Mouse (Mus musculus) central nervous system, embryonic 14 days (tissue): ENCODE data around the gene Gnl2. TPM values are rescaled to one million over a fixed set of nuclear protein-coding genes. Genes with fewer than 3 reads are reported as not detected.

Experiments
- polyA plus RNA-seq: library from polyadenylated mRNA; depleted of rRNA; stranded (reverse); fragments of >200 nt; gene quantifications from 2 replicates; pipeline ENCODE4 v1.2.3, GENCODE M21; 2012; rRNA removed

The Gnl2 gene
- 126 and 132 TPM in 2 replicates for polyA plus RNA-seq

DNA sequence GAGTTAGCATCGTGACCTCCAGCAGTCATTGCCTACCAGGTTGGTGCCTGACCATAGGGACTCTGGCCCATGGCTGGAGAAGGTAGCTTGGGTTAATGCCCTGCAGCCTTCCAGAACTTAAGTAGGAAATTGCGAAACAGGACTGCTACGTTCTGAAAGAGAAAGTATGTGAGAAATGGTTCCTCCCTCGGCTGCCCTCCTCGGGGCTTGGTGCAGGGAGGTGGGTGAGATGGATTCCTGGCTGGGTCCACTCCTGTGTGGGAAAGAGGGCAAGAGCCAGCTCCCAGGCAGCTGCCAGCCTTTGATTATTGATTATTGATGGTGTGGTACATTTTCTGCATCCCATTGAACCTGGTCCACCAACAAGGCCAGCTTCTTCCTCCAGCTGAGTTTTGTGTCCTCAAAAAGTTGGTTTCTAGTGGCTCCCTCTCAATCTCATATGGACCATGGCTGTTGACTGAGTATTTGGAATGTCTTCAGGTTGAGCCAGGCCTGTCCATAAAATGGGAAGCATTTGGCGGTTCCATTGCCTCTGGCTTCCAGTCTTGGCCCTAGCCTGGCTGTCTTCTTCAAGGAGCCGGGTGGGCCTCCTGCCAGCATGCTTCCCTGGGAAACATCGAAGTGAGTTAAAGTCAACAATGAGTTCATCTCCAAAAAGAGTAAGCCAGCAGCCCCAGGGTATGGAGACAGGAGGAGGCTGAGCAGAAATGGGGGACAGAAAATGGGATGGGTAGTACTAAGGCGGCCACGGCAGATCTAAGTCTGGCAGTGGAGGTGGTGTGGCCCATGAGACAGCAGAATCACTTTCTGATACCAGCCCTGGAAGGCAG is at the start of gene Gnl2:
Gene Gnl2, plus strand, starts transcription at position 780 of the 830 bp plus-strand sequence.

DNA sequence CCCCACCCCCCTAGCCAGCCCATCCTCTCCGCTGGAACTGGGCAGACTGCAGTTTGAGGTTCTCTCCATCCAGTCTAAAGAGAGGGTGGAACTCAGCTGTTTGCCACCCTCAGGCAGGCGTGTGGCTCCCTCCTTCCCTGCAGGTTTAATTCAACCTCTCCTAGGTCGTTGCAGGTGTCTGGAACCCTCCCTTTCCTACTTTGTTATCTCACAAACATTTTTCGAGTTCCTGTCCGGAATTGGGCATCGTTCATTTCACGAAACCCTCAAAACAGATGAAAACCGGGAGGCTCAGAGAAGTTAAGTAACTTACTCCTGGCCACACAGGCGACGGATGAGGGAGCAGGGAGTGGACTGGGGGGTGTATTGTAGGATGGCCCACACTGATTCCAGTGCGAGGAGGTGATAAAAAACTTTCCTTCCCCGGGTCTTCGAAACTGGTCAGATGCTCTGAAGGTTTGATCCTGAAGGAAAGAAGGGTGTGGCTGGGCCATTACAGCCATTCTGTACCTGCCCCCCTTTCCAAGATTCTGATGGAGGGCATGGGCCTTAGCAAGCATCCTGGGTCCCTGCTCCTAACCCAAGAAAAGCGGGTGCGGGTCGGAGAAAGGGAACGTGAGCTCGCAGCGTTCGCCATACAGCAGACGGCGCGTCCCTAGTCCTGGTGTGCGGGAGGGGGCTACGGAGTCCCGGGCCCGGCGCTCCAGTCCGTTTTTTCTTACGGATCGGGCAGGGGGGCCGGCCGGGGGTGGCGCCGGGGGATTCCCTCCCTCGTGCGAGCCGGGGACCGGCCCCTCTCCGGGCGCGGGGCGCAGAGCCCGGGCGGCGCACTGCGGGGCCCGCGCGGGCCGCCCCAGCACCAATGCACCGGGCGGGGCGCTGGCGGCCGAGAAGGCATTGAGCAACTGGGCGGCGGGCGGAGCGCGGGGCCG is 30.4 kb upstream of the Gnl2 start, which contains the start of gene Rspo1:
Gene Rspo1, plus strand, starts transcription at position 760 of the 932 bp plus-strand sequence.

DNA sequence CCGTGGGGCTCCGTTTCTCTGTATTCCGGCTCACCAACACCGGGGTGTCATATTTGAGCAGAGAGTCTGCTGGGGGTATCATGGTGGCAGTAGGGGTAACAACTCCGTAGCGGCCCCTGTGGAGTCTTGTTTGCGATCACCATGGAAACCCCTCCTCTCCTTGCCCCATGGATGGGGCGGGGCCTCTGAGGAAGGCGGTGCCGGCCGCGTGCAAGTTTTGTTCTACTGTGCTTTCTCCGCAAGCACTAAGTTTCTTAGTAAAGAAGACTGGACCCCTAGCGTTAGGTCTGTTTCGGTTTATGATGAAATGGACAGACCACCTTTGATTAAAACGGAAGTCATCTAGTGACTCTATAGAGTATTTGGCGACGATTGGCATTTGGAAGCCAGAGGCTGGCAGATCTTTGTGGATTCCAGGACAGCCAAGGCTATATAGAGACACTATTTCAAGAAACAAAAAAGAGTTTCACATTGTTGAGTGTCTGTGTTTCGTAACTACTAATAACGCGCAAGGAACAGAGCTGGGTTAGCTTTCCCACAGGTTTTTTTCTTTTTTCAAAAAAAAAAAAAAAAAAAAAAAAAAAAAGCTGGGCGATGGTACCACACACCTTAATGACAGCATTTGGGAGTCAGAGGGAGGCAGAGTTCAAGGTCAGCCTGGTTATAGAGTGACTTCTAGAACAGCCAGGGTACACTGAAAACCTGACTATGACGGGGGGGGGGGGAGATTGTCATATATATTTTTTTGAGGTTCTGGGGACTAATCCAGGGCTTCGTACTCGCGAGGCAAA is 49.3 kb downstream of the Gnl2 start, which contains the start of gene Dnali1:
Gene Dnali1, minus strand, starts transcription at position 187 of the 791 bp plus-strand sequence.

DNA sequence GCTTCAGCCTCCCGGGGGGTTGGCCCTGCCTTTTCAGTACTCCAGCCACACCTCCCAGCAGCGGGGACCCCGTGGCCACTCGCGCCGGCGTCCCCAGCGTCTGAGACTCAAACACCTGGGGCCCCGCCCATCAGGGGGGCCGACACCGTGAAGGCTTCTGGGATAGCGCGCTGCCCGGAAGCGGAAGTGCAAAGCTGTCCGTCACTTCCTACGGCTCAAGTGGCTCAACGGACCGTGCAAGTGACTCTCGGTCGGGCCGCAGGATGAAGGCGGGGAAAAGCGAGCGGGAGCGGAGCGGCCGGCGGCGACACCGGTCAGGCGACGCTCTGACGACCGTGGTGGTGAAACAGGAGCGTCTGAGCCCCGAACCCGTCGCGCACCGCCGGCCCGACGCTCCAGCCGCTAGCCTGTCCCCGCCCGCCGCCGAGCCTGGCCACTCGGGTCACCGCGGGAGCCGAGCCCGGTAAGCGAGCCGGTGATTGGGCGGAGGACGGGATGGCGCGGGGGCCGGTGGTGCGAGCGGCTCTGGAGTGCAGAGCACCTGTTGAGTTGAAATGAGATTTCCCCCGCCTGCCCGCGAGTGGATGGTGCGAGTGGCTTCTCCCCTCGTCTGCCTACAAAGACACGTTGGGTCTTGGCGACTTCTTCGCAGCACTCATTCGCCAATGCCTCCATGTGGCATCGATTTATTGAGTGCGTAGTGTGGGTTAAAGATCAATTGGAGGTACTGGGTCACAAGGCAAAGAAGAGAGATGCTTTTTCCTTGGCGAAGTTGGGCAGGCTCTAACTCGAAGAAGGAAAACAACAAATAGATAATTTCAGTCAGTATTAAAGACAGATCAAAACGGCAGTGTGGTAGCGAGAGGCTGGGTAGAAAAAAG is 50.3 kb downstream of the Gnl2 start, which contains the start of gene Snip1:
Gene Snip1, plus strand, starts transcription at position 183 of the 881 bp plus-strand sequence.

DNA sequence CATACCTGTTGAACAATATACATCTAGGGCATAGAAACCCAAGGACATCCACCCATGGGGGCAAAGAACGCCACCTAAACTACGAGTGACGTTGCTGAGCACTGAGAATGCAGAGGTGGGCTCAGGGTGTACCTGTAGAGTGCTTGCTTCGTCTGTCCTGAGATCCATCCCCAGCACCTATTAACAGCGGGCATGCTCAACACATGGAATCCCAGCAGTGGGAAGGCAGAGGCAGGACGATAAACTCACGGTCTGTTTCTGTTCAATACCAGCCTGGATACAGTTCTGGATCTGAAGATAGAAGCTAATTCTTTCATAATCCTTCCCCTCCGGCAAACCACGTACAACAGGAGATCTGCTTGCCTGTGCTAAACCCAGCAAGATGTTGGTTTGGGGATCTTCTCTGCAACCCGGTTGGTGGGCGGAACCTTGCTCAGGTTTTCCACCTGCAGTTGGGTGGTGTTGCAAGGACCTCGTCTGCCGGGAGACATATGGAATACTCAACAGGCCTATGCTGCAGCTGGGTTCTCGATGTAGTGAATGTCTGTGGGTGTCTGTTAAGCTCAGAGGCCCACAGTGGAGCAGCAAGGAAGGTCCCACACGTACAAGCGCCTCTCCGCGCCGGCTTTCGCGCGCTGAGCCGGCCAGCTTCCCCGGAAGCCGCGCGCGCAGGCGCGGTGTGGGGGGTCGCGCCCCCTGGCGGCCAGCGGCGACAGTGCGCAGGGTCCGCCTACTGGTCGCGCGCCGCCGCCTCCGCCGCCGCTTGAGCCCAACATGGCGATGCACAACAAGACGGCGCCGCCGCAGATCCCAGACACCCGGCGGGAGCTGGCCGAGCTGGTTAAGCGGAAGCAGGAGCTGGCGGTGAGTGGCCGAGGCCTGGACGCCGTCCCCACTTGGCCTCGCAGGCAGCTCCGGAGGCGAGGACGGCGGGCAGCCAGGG is 68.3 kb downstream of the Gnl2 start, which contains the start of gene Meaf6:
Gene Meaf6, plus strand, starts transcription at position 732 of the 943 bp plus-strand sequence.

Other genes starting within 250 kb of the Gnl2 start
- gene Mtf1, start 214.5 kb upstream of the Gnl2 start, polyA plus RNA-seq: 9.3 and 11.6 TPM in 2 replicates
- gene Yrdc, start 165.9 kb upstream of the Gnl2 start, polyA plus RNA-seq: 62.9 and 75.1 TPM in 2 replicates
- gene 1110065P20Rik, start 165.4 kb upstream of the Gnl2 start, polyA plus RNA-seq: 68.9 and 72.5 TPM in 2 replicates
- 34.9 and 38.9 TPM in 2 replicates for gene Maneal, start 154.4 kb upstream of the Gnl2 start, polyA plus RNA-seq
- 18.4 and 25.9 TPM in 2 replicates for gene Epha10, start 135.7 kb upstream of the Gnl2 start, polyA plus RNA-seq
- gene 9930104L06Rik, start 79.5 kb upstream of the Gnl2 start, polyA plus RNA-seq: 24.2 and 25.7 TPM in 2 replicates
- 45.7 and 51.9 TPM in 2 replicates for gene Cdca8, start 77.3 kb upstream of the Gnl2 start, polyA plus RNA-seq
- 8.8 and 9.2 TPM in 2 replicates for gene Rspo1, start 30.2 kb upstream of the Gnl2 start, polyA plus RNA-seq
- 1.0 and 1.2 TPM in 2 replicates for gene Dnali1, start 49.1 kb downstream of the Gnl2 start, polyA plus RNA-seq
- gene Snip1, start 50.1 kb downstream of the Gnl2 start, polyA plus RNA-seq: 18.7 and 20.9 TPM in 2 replicates
- gene Meaf6, start 68.5 kb downstream of the Gnl2 start, polyA plus RNA-seq: 116 and 121 TPM in 2 replicates
- 0.71 and 1.7 TPM in 2 replicates for gene Zc3h12a, start 111.3 kb downstream of the Gnl2 start, polyA plus RNA-seq